Mouse (Mus musculus) limb, embryonic 14.5 days (tissue): ENCODE measurements at regions not wholly inside any gene's neighbourhood (a gene's known extent, or its start where the extent isn't known, plus 50 kb on each side); places are given as distances from the start of the nearest gene placed in this dataset.
A peak's percentile ranks its signal among the peaks of the same experiment; 100 is the strongest.

Experiments
- ATAC-seq: fragments of 200-750 bp; cut with Nextera tagmentation; 2 replicates; pipeline ENCODE4 v1.8.0; 2017; ENCODE audit warnings: low read depth, moderate number of reproducible peaks, moderate TSS enrichment; ENCODE audit not compliant: low FRiP score
- DNase-seq: peaks from one replicate; pipeline ENCODE4 v3.0.0-alpha.2; 2015; ENCODE audit warnings: low spot score
- H3K27ac ChIP-seq: fragments of 300-500 bp; sonication (generic); replicated peaks from 2 replicates; pipeline ENCODE4 v1.5.1; 2014; ENCODE audit warnings: low read depth, mild to moderate bottlenecking, low read length, moderate library complexity, mixed read lengths
- H3K27me3 ChIP-seq: fragments of 300-500 bp; sonication (generic); 2 replicates; pipeline ENCODE4 v1.6.1; 2014; ENCODE audit warnings: low read length, mixed read lengths; ENCODE audit not compliant: control insufficient read depth, insufficient read depth
- H3K36me3 ChIP-seq: fragments of 300-500 bp; sonication (generic); 2 replicates; pipeline ENCODE4 v1.6.1; 2014; ENCODE audit warnings: mild to moderate bottlenecking, low read length, moderate library complexity, mixed read lengths; ENCODE audit not compliant: control insufficient read depth, insufficient read depth
- H3K4me1 ChIP-seq: fragments of 300-500 bp; sonication (generic); 2 replicates; pipeline ENCODE4 v1.6.1; 2014; ENCODE audit warnings: antibody characterized with exemption, low read length, mixed read lengths; ENCODE audit not compliant: control insufficient read depth, insufficient read depth
- H3K4me2 ChIP-seq: fragments of 300-500 bp; sonication (generic); replicated peaks from 2 replicates; pipeline ENCODE4 v1.6.1; 2014; ENCODE audit warnings: low read depth, mild to moderate bottlenecking, low read length, moderate library complexity; ENCODE audit not compliant: severe bottlenecking
- H3K4me3 ChIP-seq: fragments of 300-500 bp; sonication (generic); replicated peaks from 2 replicates; pipeline ENCODE4 v1.5.1; 2014; ENCODE audit warnings: low read length
- H3K9ac ChIP-seq: fragments of 300-500 bp; sonication (generic); 2 replicates; pipeline ENCODE4 v1.6.1; 2014; ENCODE audit warnings: mild to moderate bottlenecking, low read depth, low read length, moderate library complexity; ENCODE audit not compliant: severe bottlenecking
- H3K9me3 ChIP-seq: fragments of 300-500 bp; sonication (generic); 2 replicates; pipeline ENCODE4 v1.6.1; 2016; ENCODE audit warnings: low read length; ENCODE audit not compliant: control insufficient read depth
- POLR2A ChIP-seq: fragments of 200-500 bp; IDR thresholded peaks from 2 replicates; pipeline ENCODE4 v1.8.0; 2012; ENCODE audit warnings: inconsistent platforms, mild to moderate bottlenecking, moderate library complexity, borderline replicate concordance; ENCODE audit not compliant: insufficient read depth, insufficient read length; ENCODE audit errors: extremely low read depth
- WGBS: fragments of 180-500 bp; shearing (Covaris S2); extraction: QIAGEN DNeasy Blood & Tissue Kit; methylation state at CpG from one replicate; pipeline ENCODE4 v1.1.7; 2014; 5-methylcytosine and 5-hydroxymethylcytosine counted together

GRCm38 (mm10) chr11:82569819-82570218 is 181.1 kb downstream of the Tmem132e start:
- DNase-seq = no peak

GRCm38 (mm10) chr11:82568219-82568676 is 179.5 kb downstream of the Tmem132e start:
- H3K4me3 ChIP-seq = no peak overlapping the region
- WGBS = 28% methylated on average over 2 of the region's 2 CpGs
- H3K9ac ChIP-seq = no peak overlapping the region
- no peak for TF ChIP-seq POLR2A
- peaks cover 15% of the 10 kb centered on the region for H3K4me1 ChIP-seq
- peak; percentile 37 for DNase-seq
- H3K27me3 ChIP-seq = peaks cover 4% of the 10 kb centered on the region; the same call in 1 of the 2 replicates
- no peak for ATAC-seq
- H3K9me3 ChIP-seq = no peaks in the 10 kb centered on the region
- no peak overlapping the region for H3K4me2 ChIP-seq
- no peaks in the 10 kb centered on the region for H3K36me3 ChIP-seq
- H3K27ac ChIP-seq = no peak overlapping the region

More at GRCm38 (mm10) chr11:82569819-82570218, 181.1 kb downstream of the Tmem132e start:
- no peak for TF ChIP-seq POLR2A
- H3K4me1 ChIP-seq = peaks cover 11% of the 10 kb centered on the region
- no peaks in the 10 kb centered on the region for H3K36me3 ChIP-seq
- no peak overlapping the region for H3K27ac ChIP-seq
- H3K27me3 ChIP-seq = no peaks in the 10 kb centered on the region
- H3K9me3 ChIP-seq = no peaks in the 10 kb centered on the region
- no peak for ATAC-seq
- no peak overlapping the region for H3K4me3 ChIP-seq
- no peak overlapping the region for H3K9ac ChIP-seq
- no peak overlapping the region for H3K4me2 ChIP-seq

GRCm38 (mm10) chr11:82567014-82567685 is 178.4 kb downstream of the Tmem132e start:
- WGBS = 64% methylated on average over 9 of the region's 9 CpGs
- Histone ChIP-seq H3K27me3 (peaks cover 4% of the 10 kb centered on the region; the same call in 1 of the 2 replicates), H3K9ac (no peak overlapping the region), H3K27ac (no peak overlapping the region), H3K4me1 (peaks cover 15% of the 10 kb centered on the region), H3K4me2 (no peak overlapping the region), H3K9me3 (no peaks in the 10 kb centered on the region), H3K36me3 (no peaks in the 10 kb centered on the region), H3K4me3 (no peak overlapping the region)
- ATAC-seq (no peak), DNase-seq (no peak)
- no peak for TF ChIP-seq POLR2A

- Histone ChIP-seq H3K36me3 (no peaks in the 10 kb centered on the region), H3K4me3 (no peak overlapping the region), H3K27me3 (peaks cover 4% of the 10 kb centered on the region; the same call in 1 of the 2 replicates), H3K9ac (no peak overlapping the region), H3K9me3 (no peaks in the 10 kb centered on the region), H3K4me2 (no peak overlapping the region), H3K4me1 (peaks cover 15% of the 10 kb centered on the region), H3K27ac (no peak overlapping the region)
- TF ChIP-seq POLR2A = no peak
- no peak for DNase-seq
- ATAC-seq = no peak
- WGBS = 38% methylated on average over 4 of the region's 4 CpGs
Observed at GRCm38 (mm10) chr11:82566092-82566491, 177.4 kb downstream of the Tmem132e start.

DNA sequence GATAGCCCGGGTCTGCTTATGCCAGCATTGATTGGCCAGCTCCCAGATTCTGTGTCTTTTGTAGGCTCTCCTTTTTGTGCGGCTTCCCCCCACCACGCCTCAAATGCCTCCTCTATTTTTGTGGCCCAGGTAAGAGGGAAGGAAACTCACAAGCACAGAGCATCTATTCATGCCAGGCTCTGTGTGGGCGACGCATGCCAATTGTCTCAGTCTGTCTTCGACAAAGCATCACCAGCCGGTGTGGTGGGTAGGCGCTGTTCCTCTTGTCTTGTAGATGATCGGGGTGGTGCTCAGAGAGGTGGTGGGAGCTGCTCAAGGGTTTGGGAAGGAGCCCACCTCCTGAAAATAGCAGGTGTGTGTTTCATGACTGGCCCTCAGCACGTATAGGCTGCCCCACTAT is 175.5 kb downstream of the Tmem132e start:
- DNase-seq (no peak), ATAC-seq (no peak)
- Histone ChIP-seq H3K9ac (no peak overlapping the region), H3K4me2 (no peak overlapping the region), H3K4me1 (peaks cover 15% of the 10 kb centered on the region; the same call in 1 of the 2 replicates), H3K9me3 (no peaks in the 10 kb centered on the region), H3K4me3 (no peak overlapping the region), H3K36me3 (no peaks in the 10 kb centered on the region), H3K27me3 (peaks cover 4% of the 10 kb centered on the region; the same call in 1 of the 2 replicates), H3K27ac (no peak overlapping the region)
- 65% methylated on average over 10 of the region's 10 CpGs for whole genome bisulfite sequencing
- no peak for TF ChIP-seq POLR2A
